10 mouse cellular contexts compared by ENCODE assay signal in genomic region chr11:78345801-78346200, GRCm38 (mm10). TPM values are rescaled to one million over a fixed set of nuclear protein-coding genes. Genes with fewer than 3 reads are reported as not detected.
DNase-seq lines count a peak whose midpoint lies in the region; ATAC-seq and TF ChIP-seq lines count a peak whose summit lies in the region.
"Had no signal": no experiment of that assay in that cellular context is flagged by ENCODE, and none has a peak within 500 bp of the region (broad histone marks: within the 10 kb centered on the region; RNA-seq: fewer than 3 reads in every experiment).

No protein-coding gene starts in this region.

- H3K27me3 ChIP-seq in heart, embryonic 14.5 days (ENCODE audit: control insufficient read depth, insufficient read depth, low read length), result no peaks in the 10 kb centered on the region
- H3K27me3 ChIP-seq: neural tube, embryonic 12.5 days had no signal

- no peak overlapping the region for H3K4me3 ChIP-seq in layer of hippocampus, adult 2 months
- no peak overlapping the region for H3K4me3 ChIP-seq in heart, embryonic 14.5 days (ENCODE audit: control insufficient read depth in 1 of 2, insufficient read depth in 1 of 2, low read depth in 1 of 2, low read length in 2 of 2)
- H3K4me3 ChIP-seq: neural tube, embryonic 12.5 days had no signal

- 61% methylated on average over 7 of the region's 7 CpGs for WGBS in heart, embryonic 14.5 days

- peaks cover 23 to 43% of the 10 kb centered on the region in 2 experiments for H3K4me1 ChIP-seq in heart, embryonic 14.5 days (ENCODE audit: control insufficient read depth in 2 of 2, insufficient read depth in 2 of 2, low read length in 2 of 2)

- peak overlapping the region; percentile 94; the same call in 1 of the 2 replicates for H3K4me2 ChIP-seq in heart, embryonic 14.5 days (ENCODE audit: low read length)

- H3K9me3 ChIP-seq in heart, embryonic 14.5 days (ENCODE audit: control insufficient read depth, low read length), result no peaks in the 10 kb centered on the region
- H3K9me3 ChIP-seq: neural tube, embryonic 12.5 days had no signal

- ATAC-seq in heart, embryonic 14.5 days (ENCODE audit: insufficient number of reproducible peaks, insufficient read depth, low FRiP score, low read depth), result no peak

- 0 out of 2 replicates have a peak overlapping the region, but pooled peaks have one; percentile 23 for H3K27ac ChIP-seq in layer of hippocampus, adult 2 months
- H3K27ac ChIP-seq in heart, embryonic 14.5 days (replicated peaks in 1 of 2; ENCODE audit: control insufficient read depth in 1 of 2, insufficient read depth in 1 of 2, low read depth in 2 of 2, low read length in 2 of 2), result peak overlapping the region; percentile 47 to 57; a peak in 2 of 4 replicates
- H3K27ac ChIP-seq: neural tube, embryonic 12.5 days had no signal

- H3K36me3 ChIP-seq in heart, embryonic 14.5 days (ENCODE audit: control insufficient read depth, insufficient read depth, low read length), result peaks cover 16% of the 10 kb centered on the region

- peak overlapping the region; percentile 50; the same call in 1 of the 2 replicates for H3K9ac ChIP-seq in heart, embryonic 14.5 days (ENCODE audit: low read length)

- no peak for DNase-seq in layer of hippocampus, adult 2 months (ENCODE audit: low spot score in 2 of 2)
- DNase-seq in layer of hippocampus, adult 11-12 months (ENCODE audit: low spot score), result no peak
- peak; percentile 61 to 68 for DNase-seq in lung, postnatal 4 days
- DNase-seq in thymus, postnatal 14 days, result peak; percentile 53
- DNase-seq in adipocyte (ENCODE audit: low spot score), result no peak
- DNase-seq in urinary bladder, adult 2 months (ENCODE audit: low spot score), result no peak
- no peak for DNase-seq in yolk sac, embryonic 10.5 days (ENCODE audit: low spot score)

- no peak for TF ChIP-seq CTCF in layer of hippocampus, adult 2 months (conservative IDR thresholded peaks at IDR 0.05)

RNA-seq across cellular contexts. Expression of gene Unc119, which starts 2.5 kb away (rescaled TPM):
- total RNA-seq in layer of hippocampus, adult 2 months (2021), result 10 to 100 TPM; 27.8 to 33.9 TPM
- 38.6 and 43.0 TPM in 2 replicates for polyA plus RNA-seq in heart, embryonic 14.5 days (2014; fragmentation: Nextera tagmentation; extraction: Ambion mirVana)
- 91.5 and 94.3 TPM in 2 replicates for polyA plus RNA-seq in urinary bladder, adult 2 months (2012; rRNA removed)

RNA-seq across cellular contexts. Expression of gene Pigs, which starts 17.6 kb away (rescaled TPM):
- 10 to 100 TPM; 58.2 to 59.9 TPM for total RNA-seq in layer of hippocampus, adult 2 months (2021)
- polyA plus RNA-seq in heart, embryonic 14.5 days (2014; fragmentation: Nextera tagmentation; extraction: Ambion mirVana), result 51.3 and 55.7 TPM in 2 replicates
- polyA plus RNA-seq in urinary bladder, adult 2 months (2012; rRNA removed), result 44.2 and 44.9 TPM in 2 replicates

RNA-seq across cellular contexts. Expression of gene Aldoc, which starts 23.0 kb away (rescaled TPM):
- 100 to 1,000 TPM; 853 to 900 TPM for total RNA-seq in layer of hippocampus, adult 2 months (2021)
- 28.2 and 30.3 TPM in 2 replicates for polyA plus RNA-seq in heart, embryonic 14.5 days (2014; fragmentation: Nextera tagmentation; extraction: Ambion mirVana)
- polyA plus RNA-seq in urinary bladder, adult 2 months (2012; rRNA removed), result 3.3 and 4.1 TPM in 2 replicates

RNA-seq across cellular contexts. Expression of gene Foxn1, which starts 40.6 kb away (rescaled TPM):
- total RNA-seq in layer of hippocampus, adult 2 months (2021), result not detected
- polyA plus RNA-seq in heart, embryonic 14.5 days (2014; fragmentation: Nextera tagmentation; extraction: Ambion mirVana), result not detected in 2 replicates
- polyA plus RNA-seq in urinary bladder, adult 2 months (2012; rRNA removed), result 0.08 and 0.15 TPM in 2 replicates
- total RNA-seq: heart, adult 18-20 months had no signal
- polyA plus RNA-seq: neural tube, embryonic 12.5 days had no signal

RNA-seq across cellular contexts. Expression of gene Spag5, which starts 44.5 kb away (rescaled TPM):
- total RNA-seq in layer of hippocampus, adult 2 months (2021), result 1 to 10 TPM; 8.3 to 8.5 TPM
- polyA plus RNA-seq in heart, embryonic 14.5 days (2014; fragmentation: Nextera tagmentation; extraction: Ambion mirVana), result 23.6 and 25.0 TPM in 2 replicates
- polyA plus RNA-seq in urinary bladder, adult 2 months (2012; rRNA removed), result 1.4 and 1.7 TPM in 2 replicates

Comparison
In these comparisons a context has a peak if more than half of its experiments do, and no peak if none do; other contexts are left out.
1. DNase-seq: peak in lung, postnatal 4 days (2 of 2) and thymus, postnatal 14 days (single experiment); none in layer of hippocampus, adult 2 months (0 of 2), layer of hippocampus, adult 11-12 months (single experiment), adipocyte (single experiment), urinary bladder, adult 2 months (single experiment) and yolk sac, embryonic 10.5 days (single experiment).